Mouse (Mus musculus) C2C12 (cell line): ENCODE measurements at regions not wholly inside any gene's neighbourhood (a gene's known extent, or its start where the extent isn't known, plus 50 kb on each side); places are given as distances from the start of the nearest gene placed in this dataset.

Experiments
- H3K27me3 ChIP-seq: one replicate; pipeline ENCODE4 v1.6.1; 2011; ENCODE audit not compliant: control insufficient read depth, insufficient read depth, insufficient read length
- H3K36me3 ChIP-seq: one replicate; pipeline ENCODE4 v1.6.1; 2011; ENCODE audit not compliant: control insufficient read depth, insufficient read depth
- H3K4me3 ChIP-seq: one replicate; pipeline ENCODE4 v1.5.1; 2011; ENCODE audit warnings: mild to moderate bottlenecking, control low read depth; ENCODE audit not compliant: poor library complexity, insufficient read depth, severe bottlenecking
- H3K79me2 ChIP-seq: one replicate; pipeline ENCODE4 v1.6.1; 2011; ENCODE audit not compliant: control insufficient read depth, insufficient read depth
- H3K79me3 ChIP-seq: one replicate; pipeline ENCODE4 v1.6.1; 2011; ENCODE audit warnings: low read depth, control low read depth
- H3ac ChIP-seq: one replicate; pipeline ENCODE3; 2011; ENCODE audit warnings: low read depth; ENCODE audit not compliant: control insufficient read depth, insufficient read length
- CEBPB ChIP-seq: IDR thresholded peaks from one replicate; pipeline ENCODE4 v1.6.1; 2011; ENCODE audit warnings: low read depth, mild to moderate bottlenecking, control low read depth, moderate library complexity
- CTCF ChIP-seq: IDR thresholded peaks from one replicate; pipeline ENCODE4 v1.5.1; 2011; ENCODE audit not compliant: control insufficient read depth, insufficient read depth, insufficient read length
- FOSL1 ChIP-seq: IDR thresholded peaks from one replicate; pipeline ENCODE4 v1.8.0; 2011; ENCODE audit warnings: mild to moderate bottlenecking, low read length; ENCODE audit not compliant: poor library complexity, insufficient read depth, severe bottlenecking
- MAX ChIP-seq: IDR thresholded peaks from one replicate; pipeline ENCODE4 v1.6.1; 2011; ENCODE audit warnings: mild to moderate bottlenecking, control low read depth
- MYOD1 ChIP-seq: IDR thresholded peaks from one replicate; pipeline ENCODE4 v1.6.1; 2011; ENCODE audit warnings: low read depth; ENCODE audit not compliant: control insufficient read depth, insufficient read length
- MYOG ChIP-seq: IDR thresholded peaks from one replicate; pipeline ENCODE4 v1.6.1; 2011; ENCODE audit not compliant: control insufficient read depth, insufficient read length; ENCODE audit errors: extremely low read depth
- USF1 ChIP-seq: IDR thresholded peaks from one replicate; pipeline ENCODE4 v1.6.1; 2011; ENCODE audit warnings: low read depth, mild to moderate bottlenecking, control low read depth, moderate library complexity

DNA sequence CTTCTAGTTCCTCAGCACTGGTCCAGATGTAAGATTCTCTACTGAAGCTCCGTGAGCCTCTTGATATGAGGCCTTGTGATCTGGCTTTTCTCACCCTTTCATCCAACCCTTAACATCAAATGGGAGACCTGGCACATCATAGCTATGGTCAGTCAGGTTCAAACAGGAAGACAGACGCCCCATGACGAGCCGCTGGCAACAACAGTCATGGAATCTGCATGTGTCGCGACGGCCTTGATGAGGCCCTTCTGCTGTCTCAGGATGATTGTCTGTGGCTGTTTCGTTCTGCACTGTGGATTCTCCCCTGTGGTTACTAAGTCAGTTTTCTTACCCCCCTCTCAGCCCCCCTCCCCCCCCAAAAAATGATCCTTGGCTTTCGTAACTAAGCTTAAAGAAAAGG lies 144.9 kb downstream of the Ndfip2 start:
- Histone ChIP-seq H3K36me3 (no peaks in the 10 kb centered on the region), H3ac (no peak overlapping the region), H3K79me3 (no peaks in the 10 kb centered on the region), H3K27me3 (no peaks in the 10 kb centered on the region), H3K79me2 (no peaks in the 10 kb centered on the region), H3K4me3 (no peak overlapping the region)
- TF ChIP-seq USF1 (no peak), CEBPB (no peak)

DNA sequence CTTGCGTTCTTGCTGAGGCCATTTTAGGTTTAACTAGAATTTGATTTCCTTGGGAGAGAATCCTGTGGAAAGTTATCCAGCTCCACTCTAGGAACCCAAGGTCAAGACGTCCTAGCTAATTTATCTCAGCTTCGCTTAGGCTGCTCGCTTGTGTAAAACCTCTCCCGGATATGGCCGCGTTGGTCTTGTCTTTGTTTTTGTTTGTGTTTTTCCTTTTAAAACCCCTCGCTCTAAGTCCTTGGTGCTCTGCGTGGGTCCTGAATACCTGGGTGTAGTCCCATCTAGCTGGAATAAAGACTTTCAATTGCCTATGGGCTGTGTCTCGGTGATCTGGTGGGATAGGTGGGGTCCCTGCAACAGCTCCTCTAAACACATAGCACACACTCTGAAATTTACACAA lies 144.2 kb downstream of the Ndfip2 start:
- Histone ChIP-seq H3K4me3 (no peak overlapping the region), H3K36me3 (no peaks in the 10 kb centered on the region), H3K79me3 (no peaks in the 10 kb centered on the region), H3K27me3 (no peaks in the 10 kb centered on the region), H3K79me2 (no peaks in the 10 kb centered on the region), H3ac (no peak overlapping the region)
- TF ChIP-seq FOSL1 (no peak), MYOD1 (no peak), CTCF (no peak), MYOG (no peak), MAX (no peak)

DNA sequence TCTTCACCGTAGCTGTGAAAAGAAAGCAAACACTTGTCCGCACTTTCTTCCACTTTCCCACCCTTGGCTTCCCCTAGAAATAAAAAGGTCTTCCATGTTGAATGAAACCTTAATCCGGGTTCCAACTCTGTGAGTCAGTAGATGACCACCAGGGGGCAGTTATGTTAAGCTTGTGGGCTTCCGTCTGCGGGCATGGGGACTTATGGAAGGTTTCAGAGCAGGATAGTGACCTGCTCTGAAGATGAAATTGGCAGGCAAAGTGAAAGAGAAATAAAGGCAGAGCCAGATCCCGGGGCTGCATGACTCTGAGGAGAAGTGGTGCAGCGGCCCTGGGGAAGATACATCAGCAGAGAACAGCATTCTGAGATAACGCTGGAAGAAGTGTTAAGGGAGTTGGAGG lies 139.1 kb downstream of the Ndfip2 start:
- TF ChIP-seq CTCF (peak; percentile 9), FOSL1 (no peak)
- Histone ChIP-seq H3K36me3 (no peaks in the 10 kb centered on the region), H3K79me3 (no peaks in the 10 kb centered on the region), H3ac (peak overlapping the region; percentile 14), H3K27me3 (no peaks in the 10 kb centered on the region), H3K79me2 (no peaks in the 10 kb centered on the region), H3K4me3 (no peak overlapping the region)

DNA sequence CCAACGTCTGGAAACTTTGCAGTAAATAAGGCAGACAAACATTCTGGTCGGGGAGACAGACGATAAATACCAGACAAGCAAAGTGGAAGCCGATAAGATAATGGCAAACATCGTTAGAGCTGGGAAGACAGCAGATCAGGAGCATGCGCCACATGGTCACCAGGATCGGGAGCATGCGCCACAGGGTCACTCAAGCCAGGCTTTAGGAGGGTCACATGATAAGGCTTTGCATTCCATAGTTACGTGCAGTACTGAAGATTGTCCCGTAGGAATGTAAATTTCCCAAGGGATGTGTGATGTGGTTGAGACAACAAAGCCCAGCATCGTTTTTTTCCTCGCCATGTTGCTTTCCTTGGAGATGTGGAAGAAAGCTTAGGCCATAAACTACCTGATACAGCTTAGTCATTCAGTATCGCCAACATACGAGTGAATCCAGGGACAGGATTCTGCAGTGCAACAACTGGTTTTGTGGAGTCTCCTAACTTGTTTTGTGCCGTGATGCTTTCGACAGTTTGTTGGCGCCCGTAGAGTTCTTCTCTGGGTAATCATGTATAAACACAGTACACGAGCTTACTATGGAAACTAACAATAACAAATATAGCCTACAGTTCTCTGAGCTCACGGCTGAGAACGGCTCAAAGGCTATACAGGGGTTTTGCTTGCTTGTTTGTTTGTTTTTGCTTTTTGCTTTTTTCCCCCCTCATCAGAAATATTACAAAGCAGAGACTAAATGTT lies 133.9 kb downstream of the Ndfip2 start:
- H3ac ChIP-seq = no peak overlapping the region
- no peaks in the 10 kb centered on the region for H3K79me2 ChIP-seq
- no peaks in the 10 kb centered on the region for H3K79me3 ChIP-seq
- no peak overlapping the region for H3K4me3 ChIP-seq
- no peaks in the 10 kb centered on the region for H3K27me3 ChIP-seq
- no peaks in the 10 kb centered on the region for H3K36me3 ChIP-seq
- TF ChIP-seq FOSL1 (no peak), MYOG (no peak), MYOD1 (no peak), CTCF (no peak)

DNA sequence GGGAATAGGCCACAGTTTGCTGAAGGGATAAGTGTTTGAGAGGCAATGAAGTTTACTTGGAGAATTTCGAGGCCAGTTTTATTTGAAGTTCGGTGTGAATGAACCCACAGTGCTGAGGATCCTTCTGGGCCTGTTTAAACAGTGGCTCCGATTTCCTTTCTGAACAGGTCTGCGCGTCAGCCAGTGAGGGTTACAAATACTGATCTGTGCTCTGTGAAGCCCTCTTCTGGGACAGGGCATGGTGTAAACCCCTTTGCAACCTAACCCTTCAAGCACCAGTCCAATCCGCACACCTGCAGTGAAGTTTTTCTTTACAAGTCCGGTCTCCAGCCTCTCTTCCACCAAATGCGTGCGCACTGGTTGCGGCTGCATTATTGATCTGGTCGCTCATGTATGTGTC lies 133.1 kb downstream of the Ndfip2 start:
- no peaks in the 10 kb centered on the region for H3K36me3 ChIP-seq
- no peaks in the 10 kb centered on the region for H3K27me3 ChIP-seq
- H3K79me2 ChIP-seq = no peaks in the 10 kb centered on the region
- TF ChIP-seq USF1 (no peak), FOSL1 (no peak), CEBPB (no peak), MAX (no peak), MYOG (no peak), CTCF (no peak), MYOD1 (no peak)
- H3K4me3 ChIP-seq = no peak overlapping the region
- no peak overlapping the region for H3ac ChIP-seq
- no peaks in the 10 kb centered on the region for H3K79me3 ChIP-seq

DNA sequence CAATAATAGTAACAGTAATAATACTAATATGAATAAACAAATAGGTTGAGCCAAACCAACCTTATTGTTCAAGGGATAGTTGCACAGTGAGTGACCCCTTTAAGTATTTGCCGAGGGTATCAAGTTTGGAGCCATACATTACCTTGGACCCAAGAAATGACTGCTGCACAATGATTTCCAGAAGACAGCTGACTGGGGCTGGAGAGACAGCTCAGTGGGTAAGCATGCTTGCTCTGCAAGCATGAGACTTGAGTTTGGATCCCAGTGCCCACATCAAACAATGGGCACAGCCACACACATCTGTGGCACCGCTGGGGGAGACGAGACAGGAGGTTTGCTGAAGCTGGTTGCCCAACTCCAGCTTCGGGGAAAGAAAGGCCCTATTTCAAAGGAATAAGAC lies 126.7 kb downstream of the Ndfip2 start:
- H3K4me3 ChIP-seq = no peak overlapping the region
- no peaks in the 10 kb centered on the region for H3K79me2 ChIP-seq
- no peaks in the 10 kb centered on the region for H3K79me3 ChIP-seq
- TF ChIP-seq MYOD1 (peak; percentile 67), CEBPB (no peak), FOSL1 (no peak)
- H3ac ChIP-seq = no peak overlapping the region
- no peaks in the 10 kb centered on the region for H3K36me3 ChIP-seq
- no peaks in the 10 kb centered on the region for H3K27me3 ChIP-seq

DNA sequence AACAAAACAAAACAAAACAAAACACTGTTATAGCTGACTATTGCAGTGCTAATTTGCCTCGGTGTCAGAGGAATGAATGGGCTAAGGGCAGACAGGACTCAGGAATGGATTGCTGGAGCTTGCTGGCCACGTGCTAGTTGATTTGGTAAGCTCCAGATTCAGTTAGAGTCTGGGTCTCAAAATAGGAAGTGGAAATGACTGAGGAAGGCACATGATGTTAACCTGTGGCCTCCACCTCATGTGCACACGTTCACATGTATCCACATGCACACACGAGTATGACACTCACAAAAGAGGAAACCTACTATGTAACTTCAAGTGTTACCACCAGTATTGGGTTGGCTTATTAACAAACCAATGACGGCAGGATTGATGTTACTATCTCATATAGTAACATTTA lies 125.0 kb downstream of the Ndfip2 start:
- no peak overlapping the region for H3K4me3 ChIP-seq
- TF ChIP-seq CTCF (no peak), MYOG (no peak), MAX (no peak), FOSL1 (no peak), CEBPB (no peak), MYOD1 (no peak), USF1 (no peak)
- no peaks in the 10 kb centered on the region for H3K36me3 ChIP-seq
- H3K79me2 ChIP-seq = no peaks in the 10 kb centered on the region
- no peaks in the 10 kb centered on the region for H3K79me3 ChIP-seq
- no peaks in the 10 kb centered on the region for H3K27me3 ChIP-seq
- no peak overlapping the region for H3ac ChIP-seq
